Mouse (Mus musculus) lung, postnatal 0 days (tissue): ENCODE measurements around the gene Cdk6. TPM values are rescaled to one million over a fixed set of nuclear protein-coding genes. Genes with fewer than 3 reads are reported as not detected.

Source experiments
- ATAC-seq: fragments of 200-750 bp; cut with Nextera tagmentation; 2 replicates; pipeline ENCODE4 v1.8.0; 2017; ENCODE audit warnings: moderate library complexity
- DNase-seq: peaks from one replicate; pipeline ENCODE4 v3.0.0-alpha.2; 2016; ENCODE audit warnings: low spot score
- H3K27ac ChIP-seq: fragments of 300-500 bp; sonication (generic); 2 replicates; pipeline ENCODE4 v1.5.1; 2014; ENCODE audit warnings: antibody characterized with exemption, mild to moderate bottlenecking, low read length, mixed read lengths
- H3K27me3 ChIP-seq: fragments of 300-500 bp; sonication (generic); replicated peaks from 2 replicates; pipeline ENCODE4 v1.6.1; 2014; ENCODE audit warnings: low read length, mixed read lengths; ENCODE audit not compliant: insufficient read depth
- H3K36me3 ChIP-seq: fragments of 300-500 bp; sonication (generic); 2 replicates; pipeline ENCODE4 v1.6.1; 2014; ENCODE audit warnings: low read length, mixed read lengths; ENCODE audit not compliant: insufficient read depth
- H3K4me1 ChIP-seq: fragments of 300-500 bp; sonication (generic); 2 replicates; pipeline ENCODE4 v1.6.1; 2014; ENCODE audit warnings: antibody characterized with exemption, low read depth, low read length, mixed read lengths; ENCODE audit not compliant: insufficient read depth
- H3K4me2 ChIP-seq: fragments of 300-500 bp; sonication (generic); replicated peaks from 2 replicates; pipeline ENCODE4 v1.6.1; 2014; ENCODE audit warnings: low read depth, mild to moderate bottlenecking, low read length, moderate library complexity, mixed read lengths
- H3K4me3 ChIP-seq: fragments of 300-500 bp; sonication (generic); 2 replicates; pipeline ENCODE4 v1.5.1; 2014; ENCODE audit warnings: low read depth, low read length
- H3K9ac ChIP-seq: fragments of 300-500 bp; sonication (generic); replicated peaks from 2 replicates; pipeline ENCODE4 v1.6.1; 2014; ENCODE audit warnings: low read depth, mild to moderate bottlenecking
- H3K9me3 ChIP-seq: fragments of 300-500 bp; sonication (generic); 2 replicates; pipeline ENCODE4 v1.6.1; 2016; ENCODE audit warnings: low read length, mixed read lengths
- CTCF ChIP-seq: IDR thresholded peaks from 2 replicates; pipeline ENCODE4 v1.5.1; 2016; ENCODE audit warnings: antibody characterized with exemption, mild to moderate bottlenecking
- EP300 ChIP-seq: IDR thresholded peaks from 2 replicates; pipeline ENCODE4 v1.6.1; 2016; ENCODE audit warnings: antibody characterized with exemption, mild to moderate bottlenecking, control low read depth
- WGBS: fragments of 180-500 bp; shearing (Covaris S2); extraction: QIAGEN DNeasy Blood & Tissue Kit; methylation state at CpG from one replicate; pipeline ENCODE4 v1.1.7; 2014; 5-methylcytosine and 5-hydroxymethylcytosine counted together
- polyA plus RNA-seq: library from polyadenylated mRNA; unstranded; fragments of >200 nt; fragmentation: Nextera tagmentation; extraction: Ambion mirVana; gene quantifications from 2 replicates; pipeline ENCODE4 v1.2.1, GENCODE M21; 2015

Gene Cdk6
- polyA plus RNA-seq, 1 experiment from 2014 or later, result 19.7 TPM

DNA sequence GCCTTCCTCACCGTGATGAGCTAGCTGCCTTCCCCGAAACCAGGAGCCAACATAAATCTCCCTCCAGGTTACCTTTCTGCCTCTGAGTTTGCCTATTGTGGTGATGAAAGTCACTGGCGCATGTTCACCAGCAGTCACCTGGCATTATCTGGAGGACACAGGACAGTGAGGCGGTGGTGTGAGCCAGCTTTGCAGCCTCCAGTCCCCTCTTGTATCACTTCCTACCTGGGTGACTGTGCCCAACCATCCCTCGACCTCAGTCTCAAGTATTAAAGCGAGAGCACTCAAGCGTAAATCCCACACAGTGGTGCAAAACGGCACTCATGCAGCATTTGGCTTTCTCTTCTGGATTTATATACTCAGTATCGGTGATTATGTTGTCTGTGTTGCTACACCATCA is 152.7 kb downstream of the Cdk6 start:
- Histone ChIP-seq H3K4me2 (no peak overlapping the region), H3K36me3 (no peaks in the 10 kb centered on the region), H3K9ac (no peak overlapping the region), H3K27me3 (no peaks in the 10 kb centered on the region), H3K4me3 (no peak overlapping the region), H3K9me3 (no peaks in the 10 kb centered on the region), H3K27ac (peak overlapping the region; percentile 38; the same call in 1 of the 2 replicates), H3K4me1 (no peaks in the 10 kb centered on the region)
- WGBS, result 91% methylated on average over 9 of the region's 9 CpGs
- no peak for ATAC-seq
- TF ChIP-seq CTCF (no peak), EP300 (no peak)
- no peak for DNase-seq

- peak; percentile 61 for ATAC-seq
- 65% methylated on average over 8 of the region's 8 CpGs for WGBS
- no peak overlapping the region for H3K4me2 ChIP-seq
- H3K27me3 ChIP-seq, result no peaks in the 10 kb centered on the region
- no peak overlapping the region for H3K9ac ChIP-seq
- H3K9me3 ChIP-seq, result no peaks in the 10 kb centered on the region
- TF ChIP-seq CTCF (no peak), EP300 (no peak)
- no peaks in the 10 kb centered on the region for H3K4me1 ChIP-seq
- peak; percentile 48 for DNase-seq
- no peak overlapping the region for H3K4me3 ChIP-seq
- peak overlapping the region; percentile 72 for H3K27ac ChIP-seq
- H3K36me3 ChIP-seq, result no peaks in the 10 kb centered on the region
Observed at GRCm38 (mm10) chr5:3494452-3495187, 153.3 kb downstream of the Cdk6 start.

DNA sequence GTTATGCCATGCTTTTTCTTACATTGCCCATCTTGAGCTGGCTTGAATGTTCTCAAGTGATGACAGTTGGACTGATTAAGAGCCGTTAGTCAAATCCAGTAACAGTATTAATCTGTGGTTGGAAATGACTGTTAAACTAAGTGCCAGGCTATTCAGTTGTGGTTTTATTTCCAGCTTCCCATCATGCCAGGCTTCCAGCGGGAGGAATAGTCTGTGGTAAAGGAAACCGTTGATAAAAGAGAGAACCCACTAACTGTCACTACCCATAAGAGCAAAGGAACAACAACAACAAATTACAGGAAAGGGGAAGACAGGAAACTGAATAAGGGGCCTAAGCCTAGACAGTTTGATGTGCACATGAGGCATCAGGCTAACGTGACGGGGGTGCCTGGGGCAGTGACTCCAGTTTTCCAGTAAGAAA is 156.2 kb downstream of the Cdk6 start:
- 68% methylated on average over 5 of the region's 5 CpGs for WGBS

GRCm38 (mm10) chr5:3500298-3500697 is 159.0 kb downstream of the Cdk6 start:
- Histone ChIP-seq H3K9ac (no peak overlapping the region), H3K4me1 (peaks cover 8% of the 10 kb centered on the region; the same call in 1 of the 2 replicates), H3K9me3 (no peaks in the 10 kb centered on the region), H3K27ac (no peak overlapping the region), H3K27me3 (no peaks in the 10 kb centered on the region), H3K4me3 (no peak overlapping the region), H3K4me2 (no peak overlapping the region), H3K36me3 (no peaks in the 10 kb centered on the region; the same call in 1 of the 2 replicates)
- ATAC-seq (no peak), DNase-seq (no peak)
- WGBS, result 85% methylated on average over 5 of the region's 5 CpGs
- no peak for TF ChIP-seq CTCF
- no peak for TF ChIP-seq EP300

More for the DNA sequence above, 156.2 kb downstream of the Cdk6 start:
- Histone ChIP-seq H3K27me3 (no peaks in the 10 kb centered on the region), H3K36me3 (no peaks in the 10 kb centered on the region), H3K9ac (no peak overlapping the region), H3K9me3 (no peaks in the 10 kb centered on the region), H3K4me1 (no peaks in the 10 kb centered on the region), H3K4me3 (no peak overlapping the region), H3K27ac (no peak overlapping the region), H3K4me2 (no peak overlapping the region)
- ATAC-seq, result no peak
- no peak for TF ChIP-seq CTCF
- TF ChIP-seq EP300, result no peak
- DNase-seq, result no peak

DNA sequence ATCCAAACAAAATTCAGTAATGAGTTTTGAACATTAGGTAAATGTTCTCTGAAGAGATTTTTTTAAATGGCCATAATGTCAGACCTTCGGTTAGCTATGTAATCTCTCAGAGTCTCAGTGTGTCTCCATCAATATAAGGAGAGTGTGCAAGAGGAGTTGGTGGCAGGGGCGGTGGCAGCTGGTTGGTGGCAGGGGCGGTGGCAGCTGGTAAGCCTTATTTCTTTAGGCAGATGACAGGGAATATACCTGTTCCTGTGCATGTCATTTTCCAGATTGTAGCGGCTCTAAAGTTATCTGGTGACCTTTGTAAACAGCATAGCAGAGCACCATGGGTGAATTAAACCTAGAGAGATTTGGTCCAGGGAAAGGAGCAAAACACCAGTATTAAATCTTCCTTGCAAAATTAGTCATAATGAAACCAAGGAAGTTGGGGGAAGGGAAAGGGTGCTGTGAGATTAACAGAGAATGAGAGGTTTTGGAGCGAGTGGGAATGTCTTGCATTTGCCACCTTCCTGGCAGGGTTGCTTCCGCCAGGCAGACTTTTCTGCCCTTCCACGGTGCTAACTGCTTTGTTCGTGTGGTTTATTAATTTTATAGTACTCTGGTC is 159.8 kb downstream of the Cdk6 start:
- 52% methylated on average over 8 of the region's 8 CpGs for WGBS
- no peak overlapping the region for H3K4me2 ChIP-seq
- H3K36me3 ChIP-seq, result no peaks in the 10 kb centered on the region; the same call in 1 of the 2 replicates
- no peak overlapping the region for H3K27ac ChIP-seq
- H3K4me3 ChIP-seq, result no peak overlapping the region
- no peak for ATAC-seq
- no peaks in the 10 kb centered on the region for H3K9me3 ChIP-seq
- TF ChIP-seq EP300 (no peak), CTCF (no peak)
- H3K4me1 ChIP-seq, result peaks cover 8% of the 10 kb centered on the region; the same call in 1 of the 2 replicates
- no peak overlapping the region for H3K9ac ChIP-seq
- DNase-seq, result no peak
- no peaks in the 10 kb centered on the region for H3K27me3 ChIP-seq

- Histone ChIP-seq H3K4me2 (no peak overlapping the region), H3K27ac (peak overlapping the region; percentile 9; the same call in 1 of the 2 replicates), H3K9ac (no peak overlapping the region), H3K4me3 (no peak overlapping the region), H3K9me3 (no peaks in the 10 kb centered on the region), H3K4me1 (peaks cover 8% of the 10 kb centered on the region; the same call in 1 of the 2 replicates), H3K36me3 (no peaks in the 10 kb centered on the region; the same call in 1 of the 2 replicates), H3K27me3 (no peaks in the 10 kb centered on the region)
- no peak for DNase-seq
- 38% methylated on average over 8 of the region's 8 CpGs for WGBS
- no peak for ATAC-seq
- TF ChIP-seq CTCF (no peak), EP300 (no peak)
Observed at GRCm38 (mm10) chr5:3501564-3502001, 160.3 kb downstream of the Cdk6 start.
